Mouse (Mus musculus): ENCODE data around the gene Rpl29.

GRCm38 (mm10) chr9:106480541-106480940 is 51.3 kb downstream of the Rpl29 start:
- no peak for TF ChIP-seq USF1 (IDR thresholded peaks at IDR 0.05; ENCODE audit: low read depth, low read length)
- no peak for TF ChIP-seq EP300 (IDR thresholded peaks at IDR 0.05; ENCODE audit: low read length)
- no peak for TF ChIP-seq TCF12 (IDR thresholded peaks at IDR 0.05; ENCODE audit: low read depth, low read length)
- no peak for TF ChIP-seq POLR2A (IDR thresholded peaks at IDR 0.05; ENCODE audit: low read depth, low read length)
- no peak for TF ChIP-seq CTCF (conservative IDR thresholded peaks at IDR 0.05 in 1 of 2, IDR thresholded peaks at IDR 0.05 in 1 of 2; ENCODE audit: low read depth in 2 of 2, low read length in 2 of 2)
- TF ChIP-seq E2F4 (IDR thresholded peaks at IDR 0.05; ENCODE audit: insufficient replicate concordance, low read depth, low read length): no peak
- no peak for TF ChIP-seq GABPA (IDR thresholded peaks at IDR 0.05; ENCODE audit: insufficient replicate concordance, low read depth, low read length)
- TF ChIP-seq MAFK (IDR thresholded peaks at IDR 0.05; ENCODE audit: insufficient replicate concordance, low read length): no peak

Measured in CH12.LX (cell line).